Mouse (Mus musculus) right cerebral cortex, postnatal 4 days (tissue): ENCODE measurements around the gene Cdc37.
"Not testable (repeated sequence)": the region's sequence is repeated elsewhere in the genome, so short reads cannot be mapped to it uniquely, and the experiment has no call there.

Source experiments
- DNase-seq: peaks from one replicate; pipeline ENCODE4 v3.0.0-alpha.2; 2022

Cdc37 gene

GRCm38 (mm10) chr9:21149654-21150419 lies at the start of gene Cdc37:
Gene Cdc37 (minus strand): TSS chr9:21149982.
- peak; percentile 89 for DNase-seq

DNA sequence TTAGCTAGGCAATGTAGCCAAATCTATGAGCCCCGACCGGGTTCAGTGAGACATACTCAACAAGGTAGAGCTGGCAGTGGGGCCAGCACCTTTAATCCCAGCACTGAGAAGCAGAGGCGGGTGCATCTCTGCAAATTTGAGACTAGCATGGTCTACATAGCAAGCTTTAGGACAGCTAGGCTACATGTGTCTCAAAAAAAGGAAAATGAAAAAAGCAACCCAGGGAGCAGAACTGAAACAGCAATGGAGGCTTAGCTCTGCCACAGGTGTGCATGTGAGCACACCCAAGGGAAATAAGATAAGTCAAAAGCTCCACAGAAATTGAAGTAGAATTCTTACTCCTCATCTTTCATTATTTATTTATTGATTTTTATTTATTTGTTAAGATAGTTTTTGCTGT lies 49.2 kb upstream of the Cdc37 start:
- DNase-seq: no peak

GRCm38 (mm10) chr9:21197981-21198380 lies 48.2 kb upstream of the Cdc37 start:
- DNase-seq: peak; percentile 72

- DNase-seq: peak; percentile 73
Measured at GRCm38 (mm10) chr9:21196521-21197433, 47.0 kb upstream of the Cdc37 start.

DNA sequence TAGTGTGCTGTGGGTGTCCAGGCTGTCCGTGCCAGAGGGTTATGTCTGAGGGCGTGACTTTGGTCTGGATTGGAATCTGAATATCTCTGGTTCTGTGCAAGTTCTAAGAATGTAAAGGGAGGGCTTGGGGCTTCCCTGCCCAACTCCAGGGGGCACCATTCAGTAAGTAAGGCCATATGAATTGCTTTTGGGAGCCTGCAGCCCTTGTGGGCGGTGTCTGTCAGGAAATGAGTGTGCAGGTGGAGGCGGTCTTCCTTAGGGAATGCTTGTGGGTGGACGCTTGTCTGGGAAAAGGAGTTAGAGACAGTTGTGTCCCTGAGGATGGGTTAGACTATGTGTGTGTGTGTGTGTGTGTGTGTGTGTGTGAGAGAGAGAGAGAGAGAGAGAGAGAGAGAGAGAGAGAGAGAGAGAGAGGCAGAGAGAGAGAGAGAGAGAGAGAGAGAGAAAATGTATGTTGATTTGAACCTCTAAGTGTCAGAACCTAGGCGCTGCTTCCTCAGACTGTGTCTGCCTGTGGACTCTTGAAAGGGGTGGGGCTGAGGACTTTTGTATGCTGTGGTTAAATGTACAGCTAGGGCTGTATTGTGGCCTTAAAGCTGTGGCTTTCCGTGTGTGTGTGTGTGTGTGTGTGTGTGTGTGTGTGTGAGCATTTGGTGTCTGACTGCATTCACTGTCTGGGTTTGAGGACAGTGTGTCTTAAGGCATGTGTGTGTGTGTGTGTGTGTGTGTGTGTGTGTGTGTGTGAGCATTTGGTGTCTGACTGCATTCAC lies 46.1 kb upstream of the Cdc37 start:
- DNase-seq: not testable (repeated sequence)

GRCm38 (mm10) chr9:21194787-21195493 lies 45.2 kb upstream of the Cdc37 start:
- DNase-seq: no peak

GRCm38 (mm10) chr9:21193786-21194185 lies 44.0 kb upstream of the Cdc37 start:
- DNase-seq: no peak

- DNase-seq: no peak
Measured at GRCm38 (mm10) chr9:21190670-21191069, 40.9 kb upstream of the Cdc37 start.

- no peak for DNase-seq
Measured at GRCm38 (mm10) chr9:21189905-21190304, 40.1 kb upstream of the Cdc37 start.

- no peak for DNase-seq
Measured at GRCm38 (mm10) chr9:21185436-21185835, 35.7 kb upstream of the Cdc37 start.

GRCm38 (mm10) chr9:21184733-21185132 lies 35.0 kb upstream of the Cdc37 start:
- DNase-seq: no peak

DNA sequence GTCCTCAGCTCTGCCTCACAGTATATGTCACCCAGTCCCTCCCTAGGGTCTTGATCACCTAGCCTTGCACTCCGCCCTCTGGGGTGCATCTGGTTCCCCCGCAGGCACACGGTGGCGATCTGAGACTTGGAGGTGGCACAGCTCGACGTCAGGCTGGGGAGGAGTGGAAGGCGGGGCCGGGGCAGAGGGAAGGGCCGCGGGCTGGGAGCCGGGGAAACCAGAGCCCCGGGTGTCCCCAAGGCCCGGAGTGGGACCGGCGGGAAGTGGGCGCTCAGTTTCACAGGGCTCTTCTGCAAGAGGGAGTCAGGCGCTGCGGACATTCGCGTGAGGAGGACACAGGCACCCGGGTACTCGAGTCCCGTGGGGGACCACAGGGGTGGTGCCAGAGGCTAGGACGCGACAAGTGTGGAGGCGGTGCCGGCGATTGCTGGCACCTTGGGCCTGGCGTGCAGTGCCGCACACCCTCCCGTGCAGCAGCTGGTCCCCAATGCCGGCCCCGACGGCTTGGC lies 34.2 kb upstream of the Cdc37 start:
- no peak for DNase-seq

DNA sequence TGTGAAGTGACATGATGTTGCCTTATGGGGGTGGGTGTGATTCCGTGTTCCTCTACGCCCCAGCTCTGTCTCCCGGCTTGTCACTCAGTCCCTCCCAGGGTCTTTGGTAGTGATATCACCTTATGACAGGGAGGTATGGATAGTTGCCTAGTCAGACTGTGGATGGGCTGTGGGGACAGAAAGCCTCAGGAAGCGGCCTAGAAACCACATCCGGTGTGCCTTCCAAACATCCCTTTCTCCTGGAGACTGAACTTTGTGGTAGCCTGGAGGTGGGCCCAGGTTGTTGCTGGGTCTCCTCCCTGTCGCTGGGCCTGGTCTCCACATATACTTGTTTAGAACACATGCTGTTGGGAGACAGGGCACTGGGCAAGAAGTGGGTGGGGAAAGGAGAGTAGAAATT lies 33.6 kb upstream of the Cdc37 start:
- no peak for DNase-seq

GRCm38 (mm10) chr9:21181421-21182220 lies 31.8 kb upstream of the Cdc37 start:
- DNase-seq: no peak

DNA sequence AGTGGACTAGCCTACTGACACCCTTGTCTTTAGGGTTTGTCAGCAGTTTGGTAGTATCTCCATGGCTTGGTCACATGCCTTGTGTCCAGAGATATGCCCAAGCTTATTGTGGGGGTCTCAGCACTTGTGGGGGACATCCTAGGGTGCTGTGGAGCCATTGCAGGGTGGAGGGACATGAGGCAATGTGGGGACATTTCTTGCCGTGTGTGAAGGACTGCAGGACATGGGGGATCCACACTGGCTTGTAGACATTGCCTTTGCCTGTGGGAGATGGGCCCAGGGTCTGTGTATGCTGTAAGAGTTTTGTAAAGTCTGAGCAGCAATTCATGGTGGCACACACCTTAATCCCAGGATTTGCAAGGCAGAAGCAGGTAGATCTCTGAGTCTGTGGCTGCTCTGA lies 31.1 kb upstream of the Cdc37 start:
- DNase-seq: no peak

DNA sequence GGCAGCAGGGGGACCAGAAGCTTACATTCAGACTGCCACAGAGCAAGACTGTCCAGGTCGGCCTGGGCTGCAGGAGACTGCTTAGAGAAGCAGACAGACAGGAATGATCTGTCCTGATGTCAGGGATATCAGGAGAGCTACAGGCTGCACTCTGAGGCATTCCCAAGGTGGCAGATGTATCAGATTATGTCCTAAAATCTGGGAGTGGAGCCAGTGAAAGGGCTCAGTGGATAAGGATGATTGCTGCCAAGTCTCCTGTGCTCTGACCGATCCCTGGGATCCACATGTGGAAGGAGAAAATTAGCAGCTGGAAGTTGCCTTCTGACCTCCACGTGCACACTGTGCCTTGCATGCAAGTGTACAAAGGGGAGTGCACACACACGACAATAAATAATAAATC lies 30.6 kb upstream of the Cdc37 start:
- DNase-seq: no peak

- DNase-seq: no peak
Measured at GRCm38 (mm10) chr9:21172364-21172763, 22.6 kb upstream of the Cdc37 start.

- no peak for DNase-seq
Measured at GRCm38 (mm10) chr9:21169157-21169556, 19.4 kb upstream of the Cdc37 start.

DNA sequence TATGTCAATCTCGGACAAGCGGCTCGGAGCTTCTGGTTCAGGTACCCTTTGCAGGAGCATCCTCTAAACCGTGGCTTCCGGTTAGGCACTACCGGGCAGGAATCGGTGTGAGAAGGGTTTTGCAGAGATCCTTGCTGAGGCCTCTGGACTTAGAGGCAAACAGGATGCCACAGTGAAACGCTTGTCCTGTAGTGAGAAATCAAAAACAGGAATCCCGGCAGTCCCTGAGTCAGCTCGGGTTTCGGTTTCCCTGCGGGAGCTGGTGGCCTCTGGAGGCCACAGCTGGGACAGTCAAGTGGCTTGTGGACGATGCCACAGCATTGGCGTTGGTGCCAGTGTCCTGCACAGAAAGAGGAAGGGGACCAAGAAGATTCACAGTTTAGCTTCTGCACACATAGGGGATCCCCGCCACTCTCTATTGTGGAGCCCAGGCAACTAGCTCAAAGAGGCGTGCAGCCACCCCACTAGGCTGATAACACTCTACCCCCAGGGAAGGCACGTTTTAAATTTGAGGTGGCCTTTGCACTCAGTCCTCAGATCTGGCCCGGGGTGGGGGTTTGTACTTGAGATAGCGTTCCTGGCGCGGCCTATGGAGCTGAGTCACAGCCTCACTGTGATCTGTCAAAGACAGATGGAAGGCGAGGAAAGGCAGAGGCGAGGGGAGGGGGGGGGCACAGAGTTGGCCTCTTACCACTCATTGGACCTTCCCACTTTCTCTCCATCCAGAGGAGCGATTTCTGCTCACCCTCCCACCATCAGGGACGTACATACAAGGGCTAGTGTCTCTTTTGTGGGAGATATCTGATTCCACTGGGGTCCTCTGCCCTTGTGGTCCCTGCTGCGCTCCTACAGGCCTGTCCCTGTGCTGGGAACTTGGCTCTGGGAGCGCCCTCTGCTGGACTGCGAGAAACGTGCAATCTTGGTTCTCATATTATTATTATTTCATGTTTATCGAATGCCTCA lies 18.7 kb upstream of the Cdc37 start:
- DNase-seq: peak; percentile 81
